Mouse (Mus musculus) ovary, adult 18-20 months (tissue): ENCODE measurements around the gene Nuak1.
"Not testable (repeated sequence)": the region's sequence is repeated elsewhere in the genome, so short reads cannot be mapped to it uniquely, and the experiment has no call there.

Source experiments
- DNase-seq: peaks from one replicate; pipeline ENCODE4 v3.0.0; 2022; ENCODE audit warnings: low spot score, mixed read lengths

Gene Nuak1

GRCm38 (mm10) chr10:84440541-84441433, at the start of gene Nuak1:
TSS of gene Nuak1 (minus strand) at chr10:84440597.
- peak; percentile 85 for DNase-seq

DNA sequence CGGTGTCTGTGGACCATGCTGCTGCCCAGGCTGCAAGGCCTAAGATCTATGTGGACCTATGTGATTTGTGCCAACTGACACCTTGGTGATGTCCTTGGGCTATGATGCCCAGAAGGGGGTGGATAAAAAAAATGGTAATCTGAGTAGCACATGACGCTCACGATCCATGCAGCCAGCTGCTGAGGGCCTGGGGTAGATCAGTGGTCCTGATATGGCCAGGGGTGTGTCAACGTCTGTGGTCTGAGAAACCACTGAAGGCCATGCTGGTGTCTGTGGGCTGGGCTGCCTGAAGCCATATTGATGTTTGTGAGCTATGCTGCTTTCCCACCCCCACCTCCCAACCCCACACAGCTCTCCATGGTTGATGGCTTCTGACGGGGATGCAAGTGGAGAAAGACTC, 49.7 kb upstream of the Nuak1 start:
- DNase-seq, result no peak

DNA sequence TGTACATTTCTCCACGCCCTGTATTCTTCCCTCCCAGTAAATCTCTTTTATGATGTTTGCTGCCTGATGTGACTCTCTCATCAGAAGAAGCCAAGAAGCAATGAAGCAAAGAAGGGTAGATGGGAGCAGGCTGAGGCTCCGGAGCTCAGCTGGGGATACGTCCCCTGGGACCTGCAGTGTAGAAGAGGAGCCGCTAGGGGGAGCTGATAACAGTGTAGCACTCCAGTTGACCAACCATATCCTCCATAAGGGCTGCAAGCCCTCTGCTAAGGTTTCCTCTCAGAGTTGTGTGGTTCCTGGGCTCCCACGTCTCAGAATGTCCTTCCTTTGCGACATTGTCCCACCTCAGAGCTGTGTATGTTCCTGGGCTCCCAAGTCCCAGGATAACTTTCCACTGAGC, 47.9 kb upstream of the Nuak1 start:
- DNase-seq, result peak; percentile 16

DNA sequence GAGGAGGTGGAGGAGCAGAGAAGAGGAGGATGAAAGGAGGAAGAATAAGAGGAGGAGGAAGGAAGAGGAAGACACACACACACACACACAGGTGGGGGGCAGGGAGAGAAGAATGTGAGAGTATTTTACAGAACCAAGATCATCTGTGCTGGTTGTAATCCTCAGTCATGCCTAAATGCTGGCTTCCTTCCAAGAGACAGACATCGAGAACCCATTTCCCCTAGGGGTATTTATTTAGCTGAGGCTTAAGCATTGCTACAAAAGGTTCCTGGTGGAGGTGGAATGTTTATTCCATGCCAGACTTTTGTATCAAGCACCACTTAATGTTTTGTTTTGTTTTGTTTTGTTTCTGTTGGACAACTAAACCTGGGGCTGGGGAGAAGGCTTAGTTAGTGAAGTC, 44.3 kb upstream of the Nuak1 start:
- no peak for DNase-seq

- no peak for DNase-seq
These were observed 43.2 kb upstream of the Nuak1 start for GRCm38 (mm10) chr10:84483553-84483952.

DNA sequence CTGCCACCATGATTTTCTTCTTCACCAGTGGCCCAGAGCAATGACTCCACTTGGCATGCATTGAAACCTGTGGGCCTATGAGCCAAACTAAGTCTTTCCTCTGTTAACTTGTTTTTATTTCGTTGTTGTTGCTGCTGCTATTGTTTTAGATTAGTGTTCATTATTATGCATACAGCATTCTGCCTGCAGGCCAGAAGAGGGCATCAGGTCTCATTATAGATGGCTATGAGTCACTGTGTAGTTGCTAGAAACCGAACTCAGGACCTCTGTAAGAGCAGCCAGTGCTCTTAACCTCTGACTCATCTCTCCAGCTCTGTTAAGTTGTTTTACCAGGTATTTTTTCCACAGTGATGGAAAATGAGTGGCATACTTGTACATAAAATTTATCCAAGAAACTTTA, 42.7 kb upstream of the Nuak1 start:
- no peak for DNase-seq

DNA sequence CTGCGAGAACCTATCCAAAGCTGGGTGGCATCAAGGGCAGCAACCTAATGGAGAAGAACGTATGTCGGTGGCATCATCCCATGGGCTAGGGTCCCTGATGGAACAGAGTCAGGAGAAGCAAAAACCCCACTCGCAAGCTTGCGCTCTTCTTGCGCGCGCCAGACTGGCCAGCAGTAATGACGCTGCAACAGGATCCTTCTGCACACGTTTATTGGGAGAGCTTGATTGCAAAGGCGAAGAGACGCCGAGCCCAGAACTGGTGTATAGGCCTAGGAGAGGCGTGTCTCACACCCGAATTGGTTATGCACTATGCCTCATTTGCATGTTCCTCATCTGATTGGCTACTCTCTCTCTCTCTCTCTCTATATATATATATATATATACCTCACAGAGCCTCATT, 42.0 kb upstream of the Nuak1 start:
- not testable (repeated sequence) for DNase-seq

DNA sequence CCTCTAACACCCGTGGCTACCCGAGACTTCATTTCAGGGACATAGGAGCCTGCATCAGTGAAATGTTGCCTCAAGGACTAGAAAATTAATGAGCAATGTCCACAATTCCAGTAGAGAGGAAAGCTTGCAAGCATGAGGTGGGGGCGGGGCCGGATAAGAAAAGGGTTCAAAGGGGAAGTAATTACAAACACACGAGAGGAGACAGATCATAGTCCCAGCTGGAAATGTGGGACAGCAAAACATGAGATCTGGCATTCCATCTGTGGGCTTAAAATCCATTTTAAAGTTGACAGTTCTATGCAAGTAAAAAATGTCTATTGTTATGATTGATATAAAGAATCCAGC, 40.9 kb upstream of the Nuak1 start:
- DNase-seq, result no peak

GRCm38 (mm10) chr10:84480667-84481326, 40.4 kb upstream of the Nuak1 start:
- peak; percentile 76 for DNase-seq

DNA sequence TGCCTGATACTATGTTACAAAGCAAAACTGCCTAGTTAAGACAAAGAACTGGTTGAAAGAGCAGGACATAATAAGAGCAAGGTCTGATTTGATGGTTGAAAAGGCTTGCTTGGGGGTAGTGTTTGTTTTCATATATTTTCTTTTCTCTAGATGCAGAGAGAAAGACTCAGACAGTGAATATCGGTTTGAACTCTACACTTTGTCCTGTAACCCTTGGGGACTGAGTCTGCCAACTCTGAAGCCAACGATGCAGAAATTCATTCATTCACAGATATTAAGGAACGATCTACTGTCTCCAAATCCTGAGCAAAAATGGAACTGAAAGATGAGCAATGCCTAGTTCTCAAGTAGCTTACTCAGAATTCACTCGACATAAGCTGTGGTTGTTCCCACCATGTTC, 39.7 kb upstream of the Nuak1 start:
- no peak for DNase-seq

DNA sequence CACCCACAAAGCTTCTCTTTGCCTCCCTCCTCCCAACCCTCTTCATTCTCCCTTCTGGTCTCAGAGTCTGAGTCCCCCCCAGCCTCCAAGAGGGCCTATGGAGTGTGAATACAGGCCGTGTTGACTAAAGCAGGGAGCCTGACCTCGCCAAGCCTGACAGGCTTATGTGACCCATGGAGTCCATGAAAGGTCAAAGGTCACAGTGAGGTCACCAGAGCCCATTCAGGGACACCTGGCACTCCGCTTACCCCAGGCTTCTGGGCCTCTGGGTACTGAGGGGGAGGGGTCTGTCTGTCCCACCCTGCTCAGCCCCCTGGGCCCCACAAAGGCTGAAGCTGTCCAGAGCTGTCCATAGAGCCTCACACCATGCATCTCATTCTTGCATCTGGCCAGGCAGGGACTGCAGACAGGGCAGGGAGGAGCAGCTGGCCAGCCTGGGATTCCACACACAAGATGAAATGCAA, 37.2 kb upstream of the Nuak1 start:
- DNase-seq, result no peak

DNA sequence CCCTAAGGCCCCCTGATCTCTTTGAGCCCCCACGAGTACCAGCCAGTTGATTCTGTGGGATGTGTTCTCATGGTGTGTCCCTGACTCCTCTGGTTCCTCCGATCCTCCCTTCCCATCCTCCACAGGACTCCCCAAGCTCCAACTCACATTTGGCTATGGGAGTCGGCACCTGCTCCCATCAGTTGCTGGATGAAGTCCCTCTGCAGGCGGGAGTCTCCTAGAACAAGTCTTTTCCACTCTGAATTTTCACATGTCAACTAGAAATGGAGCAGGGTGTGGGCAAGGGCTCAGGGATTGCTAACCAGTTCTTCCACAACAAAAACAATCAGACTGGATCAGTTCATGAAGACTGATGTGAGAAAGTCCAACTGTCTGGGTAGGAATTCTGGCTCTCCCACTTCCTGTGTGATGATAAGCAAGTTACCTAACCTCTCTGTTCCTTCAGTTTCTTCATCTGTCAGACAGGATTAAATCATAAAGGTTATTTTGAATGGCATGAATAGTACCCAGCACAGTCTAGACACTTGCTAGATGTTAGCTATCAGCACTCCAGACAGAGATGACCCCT, 36.7 kb upstream of the Nuak1 start:
- no peak for DNase-seq

DNA sequence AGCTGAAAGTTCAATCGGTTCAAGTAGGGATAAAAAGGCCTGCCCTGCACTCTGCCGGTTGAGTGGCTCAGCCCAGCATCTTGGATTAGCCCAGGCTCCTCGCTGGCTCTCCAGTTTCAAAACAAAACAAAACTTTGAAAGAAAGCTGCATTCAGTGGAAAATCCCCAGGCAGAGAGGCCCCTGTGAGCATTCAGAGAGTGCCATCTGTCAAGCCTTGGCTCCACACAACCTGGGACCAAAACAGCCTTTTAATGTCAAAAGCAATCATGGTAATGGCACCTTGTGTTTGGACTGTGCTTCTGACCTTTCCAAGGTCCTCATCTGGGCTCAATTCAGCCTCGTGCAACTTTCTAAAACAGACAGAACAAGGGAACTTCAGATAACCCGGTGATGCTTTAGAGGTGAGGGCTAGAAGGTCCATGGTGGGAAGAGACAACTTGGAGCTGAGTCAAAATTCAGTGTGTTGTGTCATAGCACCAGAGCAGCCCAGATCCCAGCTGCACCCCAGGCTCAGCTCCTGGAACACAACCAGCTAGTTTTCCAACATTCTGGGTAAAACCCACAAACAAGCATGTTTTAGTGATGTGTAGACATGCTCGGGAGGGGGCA, 27.3 kb upstream of the Nuak1 start:
- DNase-seq, result no peak

DNA sequence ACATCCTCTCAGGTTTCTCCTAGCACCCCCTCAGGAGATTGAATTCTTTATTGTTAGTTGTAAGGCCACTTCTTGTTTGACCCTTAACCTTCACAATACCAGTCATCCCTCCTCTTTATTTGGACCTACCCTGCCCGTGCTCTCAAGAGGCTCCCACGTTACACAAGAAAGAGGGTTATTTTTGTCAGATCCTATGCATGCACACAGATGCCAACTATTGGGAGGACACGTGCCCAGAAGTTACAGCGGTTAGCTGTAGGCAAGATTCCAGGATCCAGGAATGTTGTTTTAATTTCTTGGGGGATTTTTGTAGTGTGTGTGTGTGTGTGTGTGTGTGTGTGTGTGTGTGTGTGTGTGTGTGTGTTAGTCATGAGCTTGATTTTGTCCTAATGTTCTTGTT, 25.1 kb upstream of the Nuak1 start:
- DNase-seq, result no peak

GRCm38 (mm10) chr10:84460420-84461101, 20.2 kb upstream of the Nuak1 start:
- no peak for DNase-seq

DNA sequence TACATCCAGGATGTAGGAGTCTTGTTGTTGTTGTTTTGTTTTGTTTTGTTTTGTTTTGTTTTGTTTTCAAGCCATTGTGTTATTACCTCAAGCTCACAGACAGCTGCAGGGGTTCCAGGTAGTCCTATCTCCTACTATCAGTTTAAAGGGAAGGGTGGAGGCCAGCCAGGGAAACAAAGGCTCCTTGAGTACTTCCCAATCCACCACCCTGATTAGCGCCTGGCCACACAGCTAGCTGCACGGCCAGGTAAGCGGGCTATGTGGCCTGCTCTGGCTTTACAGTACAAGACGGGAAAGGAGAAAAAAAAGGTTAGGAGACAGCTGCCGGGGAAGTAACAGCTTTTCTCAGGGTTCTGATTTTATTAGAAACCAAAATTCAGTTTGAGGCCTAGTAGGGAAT, 17.7 kb upstream of the Nuak1 start:
- no peak for DNase-seq

DNA sequence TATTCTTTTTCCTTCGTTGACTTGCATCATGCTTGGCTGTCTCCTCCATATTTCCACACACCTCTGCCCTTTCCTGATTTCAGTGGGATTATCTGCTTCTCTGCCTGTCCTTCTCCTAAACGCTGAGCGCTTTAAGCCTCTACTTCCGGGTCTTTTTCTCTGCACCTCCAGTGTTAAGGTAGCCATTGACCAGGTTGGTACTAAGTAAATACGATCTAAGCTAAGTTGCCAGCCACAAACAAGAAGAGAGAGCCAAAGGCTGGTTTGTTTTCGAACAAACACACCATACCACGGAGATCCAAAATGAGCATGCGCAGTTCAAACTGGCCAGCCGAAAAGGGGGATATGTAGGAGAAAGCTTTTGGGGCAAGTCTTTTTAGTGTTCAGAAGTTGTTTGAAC, 17.1 kb upstream of the Nuak1 start:
- no peak for DNase-seq

- no peak for DNase-seq
These were observed 16.4 kb upstream of the Nuak1 start for GRCm38 (mm10) chr10:84456632-84457320.

GRCm38 (mm10) chr10:84451883-84452282, 11.5 kb upstream of the Nuak1 start:
- no peak for DNase-seq

GRCm38 (mm10) chr10:84450654-84451053, 10.3 kb upstream of the Nuak1 start:
- peak; percentile 61 for DNase-seq

DNA sequence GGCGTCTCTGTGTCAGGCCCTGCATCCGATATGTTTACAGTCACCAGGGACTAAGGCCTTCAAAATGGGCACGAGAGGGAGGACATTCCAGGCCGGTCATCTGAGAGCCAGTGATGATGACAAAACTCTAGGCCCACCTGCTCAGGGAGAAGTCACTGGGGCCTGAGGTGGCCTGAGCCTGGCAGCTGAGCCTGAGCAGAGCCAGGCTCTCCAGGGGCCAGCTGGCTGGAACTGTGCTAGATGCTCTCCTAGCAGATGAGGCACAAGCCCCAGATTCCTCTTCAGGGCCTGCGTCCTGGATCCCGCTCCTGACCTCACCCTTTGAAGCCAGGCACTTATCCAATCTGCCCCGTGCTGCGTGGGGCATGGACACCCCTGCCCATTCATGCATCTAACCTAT, 9.3 kb upstream of the Nuak1 start:
- no peak for DNase-seq

GRCm38 (mm10) chr10:84447411-84447821, 7.0 kb upstream of the Nuak1 start:
- no peak for DNase-seq
